Mouse (Mus musculus) thymus, postnatal 25 days (tissue): ENCODE data around the gene Itsn1.

Source experiments
- DNase-seq: peaks from one replicate; pipeline ENCODE4 v3.0.0; 2022

Gene Itsn1

DNA sequence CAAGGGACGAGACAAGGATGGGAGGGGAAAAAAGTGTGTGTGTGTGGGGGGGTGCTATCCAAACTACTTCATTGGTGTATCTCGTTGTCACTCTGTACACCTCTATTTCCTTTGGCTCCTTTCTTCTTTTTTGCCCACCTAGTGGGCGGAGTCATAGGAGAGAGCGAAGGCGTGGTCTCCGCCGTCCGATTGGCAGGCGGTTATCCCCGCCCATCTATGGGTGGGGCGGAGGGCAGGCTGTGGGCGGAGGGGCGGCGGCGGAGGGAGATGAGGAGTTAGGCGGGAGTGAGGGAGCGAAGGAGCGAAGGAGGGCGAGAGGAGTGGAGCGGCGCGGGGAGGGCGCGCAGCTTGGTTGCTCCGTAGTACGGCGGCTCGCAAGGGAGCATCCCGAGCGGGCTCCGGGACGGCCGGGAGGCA, at the start of gene Itsn1:
Gene Itsn1 (plus strand): TSS at position 216 of the 417 bp plus-strand sequence.
- DNase-seq: peak; percentile 99

DNA sequence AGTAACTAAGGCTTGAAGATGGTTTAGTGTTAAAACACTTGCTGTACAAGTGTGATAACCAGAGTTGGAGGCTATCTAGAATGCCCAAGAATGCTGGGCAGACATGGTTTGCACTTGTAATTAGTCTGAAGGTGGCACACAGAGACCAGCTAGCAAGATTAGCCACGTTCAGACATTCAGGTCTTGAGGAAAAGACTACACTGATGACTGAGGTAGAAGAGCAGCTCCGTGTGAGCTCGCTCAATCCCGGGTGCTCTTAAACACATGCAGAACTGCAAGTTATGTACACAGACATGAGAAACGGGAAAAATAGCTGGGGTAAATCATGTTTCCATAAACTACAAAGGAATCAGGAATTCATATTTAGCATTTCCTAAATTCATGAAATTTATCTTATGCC, 48.4 kb upstream of the Itsn1 start:
- DNase-seq: no peak

GRCm38 (mm10) chr16:91685526-91685925, 43.6 kb upstream of the Itsn1 start:
- no peak for DNase-seq

DNA sequence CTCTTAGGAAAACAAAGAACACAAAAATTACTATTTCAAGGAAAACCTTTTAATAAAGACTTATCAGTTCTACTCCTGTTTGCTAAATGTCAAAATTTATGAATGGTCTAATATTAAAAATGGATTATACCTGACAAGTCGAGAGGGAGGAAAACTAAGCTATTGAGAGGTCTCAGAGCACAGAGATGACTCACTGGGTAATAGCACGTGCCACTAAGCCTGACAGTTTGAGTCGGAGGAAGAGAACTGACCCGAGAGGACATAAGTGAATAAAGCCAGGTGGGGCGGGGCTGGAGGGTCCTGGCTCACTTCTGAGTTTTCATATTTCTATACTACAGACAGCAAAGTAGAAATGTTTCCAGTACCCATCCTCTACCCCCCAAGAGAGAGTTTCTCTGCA, 42.7 kb upstream of the Itsn1 start:
- DNase-seq: no peak

DNA sequence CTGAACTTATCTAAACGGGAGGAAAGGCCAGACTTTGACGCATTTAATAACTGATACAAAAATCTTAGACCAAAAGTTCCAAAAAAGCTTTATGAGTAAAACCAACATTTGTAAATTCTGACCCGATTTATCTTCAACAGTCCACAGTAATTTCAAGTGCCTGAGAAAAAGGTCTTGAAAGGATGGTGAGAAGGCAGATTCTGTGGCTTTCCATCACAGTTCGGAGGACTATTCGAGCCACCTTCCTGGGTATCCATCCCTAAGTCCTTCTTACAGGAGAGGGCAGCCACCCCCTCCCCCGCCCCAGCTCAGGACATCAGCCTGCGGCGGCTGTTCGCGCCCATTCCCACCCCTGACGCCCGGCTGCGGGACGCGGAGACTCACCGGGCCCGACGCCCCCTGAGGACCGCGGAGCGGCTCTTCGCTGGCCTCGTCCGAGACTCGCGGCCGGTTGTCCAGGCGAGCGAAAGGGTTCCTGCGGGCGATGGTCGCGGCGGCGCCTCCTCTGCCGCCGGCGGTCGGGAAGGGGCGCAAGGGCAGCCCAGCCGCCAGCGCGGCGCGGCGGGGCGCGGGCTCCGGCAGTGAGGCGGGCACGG, 41.0 kb upstream of the Itsn1 start:
- DNase-seq: no peak

DNA sequence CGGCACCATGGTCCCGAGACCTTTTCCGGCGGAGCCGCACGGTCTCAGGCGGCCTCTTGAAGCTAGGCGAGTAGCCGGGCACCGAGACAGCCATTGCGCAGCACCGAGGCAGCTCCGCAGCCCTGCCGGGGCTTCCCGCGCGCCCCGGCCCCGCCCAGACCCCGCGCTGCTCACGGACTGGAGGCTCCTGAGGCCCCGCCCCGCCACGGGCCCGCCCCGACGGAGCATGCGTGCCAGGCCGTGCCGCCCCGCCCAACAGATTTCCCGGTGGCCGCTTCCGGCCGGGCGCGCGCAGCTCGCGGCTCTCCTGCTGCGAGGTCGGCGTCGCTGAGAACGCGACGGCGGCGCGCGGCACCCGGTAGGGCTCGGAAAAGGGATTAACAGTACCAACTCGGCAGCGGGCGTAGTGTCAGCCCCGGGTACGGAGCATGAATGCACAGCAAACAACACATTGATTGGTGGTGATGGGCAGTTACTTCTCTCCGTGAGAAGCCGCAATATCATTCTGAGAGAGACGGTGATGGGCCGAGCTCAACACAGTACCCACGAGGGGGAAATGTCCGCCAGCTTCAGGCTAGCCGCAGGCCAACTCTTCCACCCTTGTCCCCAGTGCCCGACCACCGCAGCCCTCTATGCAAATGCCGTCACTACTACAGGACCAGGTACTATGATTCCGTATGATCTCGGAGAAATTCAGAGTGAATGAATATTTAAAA, 40.3 kb upstream of the Itsn1 start, which contains the start of gene Donson:
Gene Donson (minus strand): TSS at position 152 of the 716 bp plus-strand sequence.
- peak; percentile 95 for DNase-seq

DNA sequence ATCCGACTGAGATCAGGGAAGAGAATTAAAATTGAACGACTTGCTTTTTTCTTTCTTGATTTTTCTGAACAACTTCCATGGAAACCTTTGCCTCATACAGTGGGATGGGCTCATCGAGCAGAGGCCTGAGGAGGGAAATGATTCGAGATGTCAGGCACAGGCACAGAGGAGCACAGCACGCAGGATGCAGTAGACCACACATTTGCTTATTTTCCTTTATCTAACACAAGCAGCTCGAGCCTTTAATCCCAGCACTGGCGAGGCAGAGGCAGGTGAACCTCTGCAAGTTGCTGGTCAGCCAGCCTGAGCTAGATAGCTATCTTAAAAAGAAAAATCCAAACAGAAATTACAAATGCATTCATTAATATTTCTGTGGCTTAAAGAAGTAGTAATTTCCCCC, 39.3 kb upstream of the Itsn1 start:
- no peak for DNase-seq

GRCm38 (mm10) chr16:91694455-91695084, 34.5 kb upstream of the Itsn1 start:
- peak; percentile 71 for DNase-seq

DNA sequence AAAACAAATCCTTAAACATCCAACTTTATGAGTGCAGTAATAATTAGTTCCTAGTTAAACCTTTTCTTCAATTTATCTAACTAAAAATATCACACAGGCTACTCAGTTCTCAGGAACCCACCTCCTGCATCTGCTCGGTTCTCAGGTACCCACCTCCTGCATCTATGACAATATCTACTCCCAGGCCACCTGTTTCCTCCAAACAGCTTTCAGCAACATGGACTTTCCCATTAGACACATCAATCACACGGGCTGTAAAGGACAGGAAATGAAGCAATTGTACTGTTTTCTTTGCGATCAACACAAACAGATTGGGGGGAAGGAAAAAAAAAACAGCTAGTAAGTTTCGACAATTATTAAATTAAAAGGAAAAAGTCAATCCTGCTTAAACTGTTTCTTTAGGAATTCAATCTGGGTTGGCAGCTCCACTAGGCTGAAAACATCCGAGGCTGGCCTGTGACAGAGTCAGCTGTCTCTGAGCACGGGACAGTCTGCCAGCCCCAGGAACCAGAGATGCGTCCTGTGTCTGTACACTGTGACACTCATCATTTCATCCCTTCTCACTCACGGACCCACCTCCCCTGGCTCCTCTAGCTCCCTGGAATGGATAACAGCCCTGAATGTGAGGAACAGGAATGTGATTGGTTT, 33.8 kb upstream of the Itsn1 start:
- no peak for DNase-seq

- no peak for DNase-seq
Observed at GRCm38 (mm10) chr16:91698995-91699394, 30.1 kb upstream of the Itsn1 start.

DNA sequence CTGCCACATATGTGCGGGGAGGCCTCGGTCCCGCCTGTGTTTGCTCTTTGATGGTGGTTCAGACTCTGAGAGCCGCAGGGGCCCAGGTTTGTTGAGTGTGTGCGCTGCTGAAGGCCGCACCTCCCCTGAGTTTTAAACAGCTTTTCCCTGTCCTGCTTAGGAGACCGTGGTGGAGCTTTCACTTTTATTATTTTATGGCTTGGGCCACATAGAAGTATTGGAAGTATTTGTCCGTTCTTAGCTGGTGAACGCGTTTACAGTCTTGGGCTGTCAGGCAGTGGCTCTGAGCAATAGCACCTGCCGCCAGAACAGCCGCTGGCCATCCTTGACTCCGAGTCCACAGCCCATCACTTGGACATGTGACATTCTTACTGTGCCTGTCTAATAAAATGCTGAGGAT, 27.2 kb upstream of the Itsn1 start:
- DNase-seq: no peak

DNA sequence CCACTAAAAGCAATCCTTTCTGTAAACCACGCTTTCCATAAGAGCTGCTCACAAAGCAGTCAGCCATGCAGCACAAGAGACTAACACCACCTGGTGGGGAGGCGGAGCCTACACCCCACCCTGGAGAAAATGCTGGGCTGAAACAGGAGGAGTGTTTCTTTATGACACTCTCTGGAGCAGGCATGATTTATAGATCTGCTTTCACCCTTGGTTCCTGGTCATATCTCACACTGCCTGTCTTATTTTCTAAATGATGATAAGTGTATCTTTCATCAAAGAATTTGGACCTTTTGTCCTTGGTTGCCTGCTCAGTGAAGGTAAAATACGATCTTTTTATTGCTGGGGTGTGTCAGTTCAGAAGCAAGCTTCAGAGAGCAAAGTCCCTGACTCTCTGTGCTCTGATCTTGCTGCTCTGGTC, 26.3 kb upstream of the Itsn1 start:
- DNase-seq: no peak

GRCm38 (mm10) chr16:91704603-91705340, 24.3 kb upstream of the Itsn1 start:
- DNase-seq: no peak

GRCm38 (mm10) chr16:91710241-91710640, 18.8 kb upstream of the Itsn1 start:
- DNase-seq: no peak

DNA sequence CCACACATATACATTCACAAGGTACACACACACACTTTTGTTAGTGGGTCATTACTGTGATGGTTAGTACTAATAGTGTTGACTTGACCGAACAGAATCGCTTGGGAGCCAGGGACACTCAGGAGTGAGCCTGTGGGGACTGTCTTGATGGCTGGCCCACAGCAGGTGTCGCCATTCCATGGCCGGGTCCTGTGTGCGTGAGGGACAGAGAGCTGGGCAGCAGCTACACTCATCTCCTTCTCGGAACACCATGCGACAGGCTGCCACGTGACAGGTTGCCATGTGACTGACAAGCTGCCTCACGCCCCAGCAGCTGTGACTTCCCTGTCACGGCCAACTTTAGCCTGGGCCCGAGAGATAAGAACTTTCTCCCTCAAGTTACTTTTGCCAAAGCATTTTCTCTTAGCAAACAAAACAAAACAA, 12.1 kb upstream of the Itsn1 start:
- DNase-seq: no peak

GRCm38 (mm10) chr16:91717399-91717798, 11.7 kb upstream of the Itsn1 start:
- no peak for DNase-seq

GRCm38 (mm10) chr16:91724247-91724646, 4.8 kb upstream of the Itsn1 start:
- peak; percentile 71 for DNase-seq

DNA sequence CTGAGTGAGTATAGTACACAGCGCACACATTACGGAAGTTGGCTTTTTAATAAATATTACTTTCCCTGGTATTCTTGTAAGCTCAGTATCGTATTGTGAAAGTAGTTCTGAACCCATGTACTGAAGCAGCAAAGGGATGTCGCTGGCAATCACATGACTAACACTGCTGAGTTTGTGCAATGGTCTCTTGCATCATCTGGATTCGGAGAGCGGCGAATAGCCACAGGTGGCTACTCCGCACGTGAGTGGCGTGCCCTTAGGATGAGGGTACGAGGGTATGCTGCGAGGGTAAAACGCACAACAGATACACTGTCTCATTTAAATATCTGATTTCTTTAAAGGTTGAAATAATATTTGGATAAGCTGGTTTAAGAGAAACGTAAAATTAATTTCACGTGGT, 1.6 kb upstream of the Itsn1 start:
- no peak for DNase-seq

GRCm38 (mm10) chr16:91728123-91729065, 687 bp upstream of the Itsn1 start, which contains the start of gene Cryzl1:
Gene Cryzl1, minus strand, starts transcription at chr16:91728975.
- peak; percentile 88 for DNase-seq

GRCm38 (mm10) chr16:91729821-91730441, 850 bp downstream of the Itsn1 start:
- DNase-seq: peak; percentile 21

GRCm38 (mm10) chr16:91730446-91730845, 1.4 kb downstream of the Itsn1 start:
- no peak for DNase-seq
